Mouse (Mus musculus) kidney, postnatal 0 days (tissue): ENCODE data around the gene Tmem115. TPM values are rescaled to one million over a fixed set of nuclear protein-coding genes. Genes with fewer than 3 reads are reported as not detected.

Experiments used
- ATAC-seq: fragments of 200-750 bp; cut with Nextera tagmentation; replicated peaks from 2 replicates; pipeline ENCODE4 v1.8.0; 2017; ENCODE audit warnings: low read depth, moderate number of reproducible peaks, moderate TSS enrichment, moderate library complexity; ENCODE audit not compliant: low FRiP score
- DNase-seq: peaks from one replicate; pipeline ENCODE4 v3.0.0-alpha.2; 2016; ENCODE audit warnings: low spot score
- H3K27ac ChIP-seq: fragments of 300-500 bp; sonication (generic); 2 replicates; pipeline ENCODE4 v1.5.1; 2014; ENCODE audit warnings: mild to moderate bottlenecking
- H3K27me3 ChIP-seq: fragments of 300-500 bp; sonication (generic); 2 replicates; pipeline ENCODE4 v1.6.1; 2014; ENCODE audit warnings: low read length, mixed read lengths; ENCODE audit not compliant: insufficient read depth
- H3K36me3 ChIP-seq: fragments of 300-500 bp; sonication (generic); 2 replicates; pipeline ENCODE4 v1.6.1; 2014; ENCODE audit warnings: low read length, mixed read lengths; ENCODE audit not compliant: insufficient read depth
- H3K4me1 ChIP-seq: fragments of 300-500 bp; sonication (generic); replicated peaks from 2 replicates; pipeline ENCODE4 v1.6.1; 2014; ENCODE audit warnings: antibody characterized with exemption, low read length, mixed read lengths; ENCODE audit not compliant: insufficient read depth
- H3K4me2 ChIP-seq: fragments of 300-500 bp; sonication (generic); 2 replicates; pipeline ENCODE4 v1.6.1; 2014; ENCODE audit warnings: mild to moderate bottlenecking, low read length, moderate library complexity, mixed read lengths
- H3K4me3 ChIP-seq: fragments of 300-500 bp; sonication (generic); replicated peaks from 2 replicates; pipeline ENCODE4 v1.5.1; 2014; ENCODE audit warnings: low read depth, low read length
- H3K9ac ChIP-seq: fragments of 300-500 bp; sonication (generic); 2 replicates; pipeline ENCODE4 v1.6.1; 2014; ENCODE audit warnings: low read depth, low read length
- H3K9me3 ChIP-seq: fragments of 300-500 bp; sonication (generic); replicated peaks from 2 replicates; pipeline ENCODE4 v1.6.1; 2016; ENCODE audit warnings: low read length, inconsistent platforms, mixed read lengths
- CTCF ChIP-seq: IDR thresholded peaks from 2 replicates; pipeline ENCODE4 v1.5.1; 2016; ENCODE audit warnings: antibody characterized with exemption, low read depth, mild to moderate bottlenecking, moderate library complexity
- WGBS: fragments of 180-500 bp; shearing (Covaris S2); extraction: QIAGEN DNeasy Blood & Tissue Kit; methylation state at CpG from one replicate; pipeline ENCODE4 v1.1.7; 2014; 5-methylcytosine and 5-hydroxymethylcytosine counted together
- polyA plus RNA-seq: library from polyadenylated mRNA; unstranded; fragments of >200 nt; fragmentation: Nextera tagmentation; extraction: Ambion mirVana; gene quantifications from 2 replicates; pipeline ENCODE4 v1.2.1, GENCODE M21; 2015

Tmem115 gene
- polyA plus RNA-seq, 1 experiment from 2014 or later: 54.7 TPM

DNA sequence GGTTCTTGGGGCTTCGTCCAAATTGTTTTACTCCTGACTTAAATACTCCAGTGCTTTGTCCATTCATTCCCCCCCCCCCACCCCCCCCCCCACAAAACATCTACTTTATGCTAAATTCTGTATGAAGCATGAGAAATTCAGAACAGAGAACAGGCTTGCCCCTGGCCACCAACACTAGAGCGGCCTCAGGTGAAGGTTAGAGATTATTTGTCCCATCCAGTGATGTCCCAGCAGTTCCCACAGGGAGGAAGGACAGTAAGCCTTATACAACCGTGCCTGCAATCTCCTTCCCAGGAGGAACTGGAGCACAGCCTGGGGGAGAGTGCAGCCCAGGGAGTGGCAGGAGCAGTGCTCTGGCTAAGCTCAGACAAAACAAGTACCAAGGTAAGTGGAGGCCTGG, 44.8 kb downstream of the Tmem115 start, which contains the start of gene Naa80:
Gene Naa80, plus strand, starts transcription at position 301 of the 400 bp plus-strand sequence.
- Histone ChIP-seq H3K9ac (0 out of 2 replicates have a peak within 1 kb of the TSS, but pooled peaks have one; percentile 8), H3K4me2 (no peak within 1 kb of the TSS)
- WGBS: 81% methylated on average over 3 of the region's 3 CpGs

DNA sequence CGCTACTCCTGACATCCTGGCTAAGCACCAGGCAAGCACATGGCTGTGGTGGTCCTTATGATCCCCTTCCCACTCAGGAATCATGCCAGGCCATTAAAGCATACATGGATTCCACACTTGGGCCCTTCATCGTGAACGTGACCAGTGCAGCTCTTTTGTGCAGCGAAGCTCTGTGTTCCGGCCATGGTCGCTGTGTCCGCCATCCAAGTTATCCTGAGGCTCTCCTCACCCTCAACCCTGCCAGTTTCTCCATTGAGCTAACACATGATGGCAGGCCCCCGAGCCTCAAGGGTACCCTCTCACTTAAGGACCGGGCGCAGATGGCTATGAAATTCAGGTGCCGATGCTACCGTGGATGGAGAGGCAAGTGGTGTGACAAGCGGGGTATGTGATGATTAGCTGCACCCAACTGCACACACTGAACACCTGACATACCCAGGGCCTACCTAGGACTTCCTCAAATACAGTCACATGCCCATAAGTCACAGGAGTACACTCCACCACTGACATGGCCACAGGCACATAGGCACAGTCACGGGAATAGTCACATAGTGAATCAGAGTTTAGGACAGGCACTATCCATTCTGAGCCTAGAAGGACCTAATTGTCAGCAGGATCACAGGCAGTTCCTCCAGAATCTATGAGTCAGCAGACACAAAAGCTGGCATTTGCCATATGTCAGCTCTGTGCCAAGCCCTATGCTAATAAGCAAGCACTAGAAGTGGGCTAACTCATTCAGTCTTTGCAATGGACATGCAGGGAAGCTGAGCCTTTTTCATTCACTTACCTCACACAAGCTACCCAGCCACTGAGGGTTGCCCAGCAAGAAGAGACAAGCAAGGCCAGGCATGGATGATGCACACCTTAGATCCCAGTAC, 45.5 kb downstream of the Tmem115 start:
- Histone ChIP-seq H3K4me2 (no peak overlapping the region), H3K36me3 (peaks cover 12% of the 10 kb centered on the region; the same call in 1 of the 2 replicates), H3K4me1 (peaks cover 20% of the 10 kb centered on the region), H3K9me3 (no peaks in the 10 kb centered on the region), H3K9ac (0 out of 2 replicates have a peak overlapping the region, but pooled peaks have one; percentile 8), H3K27ac (peak overlapping the region; percentile 96), H3K4me3 (no peak overlapping the region), H3K27me3 (no peaks in the 10 kb centered on the region)
- ATAC-seq (no peak), DNase-seq (no peak)
- 94% methylated on average over 14 of the region's 14 CpGs for whole genome bisulfite sequencing
- TF ChIP-seq CTCF: no peak

More for the DNA sequence above, 44.8 kb downstream of the Tmem115 start, which contains the start of gene Naa80:
- Histone ChIP-seq H3K36me3 (peaks cover 12% of the 10 kb centered on the region; the same call in 1 of the 2 replicates), H3K27me3 (no peaks in the 10 kb centered on the region), H3K4me3 (no peak within 1 kb of the TSS), H3K9me3 (no peaks in the 10 kb centered on the region), H3K27ac (peak within 1 kb of the TSS; percentile 96), H3K4me1 (peaks cover 20% of the 10 kb centered on the region)
- ATAC-seq: no peak
- DNase-seq: no peak
- TF ChIP-seq CTCF: no peak

DNA sequence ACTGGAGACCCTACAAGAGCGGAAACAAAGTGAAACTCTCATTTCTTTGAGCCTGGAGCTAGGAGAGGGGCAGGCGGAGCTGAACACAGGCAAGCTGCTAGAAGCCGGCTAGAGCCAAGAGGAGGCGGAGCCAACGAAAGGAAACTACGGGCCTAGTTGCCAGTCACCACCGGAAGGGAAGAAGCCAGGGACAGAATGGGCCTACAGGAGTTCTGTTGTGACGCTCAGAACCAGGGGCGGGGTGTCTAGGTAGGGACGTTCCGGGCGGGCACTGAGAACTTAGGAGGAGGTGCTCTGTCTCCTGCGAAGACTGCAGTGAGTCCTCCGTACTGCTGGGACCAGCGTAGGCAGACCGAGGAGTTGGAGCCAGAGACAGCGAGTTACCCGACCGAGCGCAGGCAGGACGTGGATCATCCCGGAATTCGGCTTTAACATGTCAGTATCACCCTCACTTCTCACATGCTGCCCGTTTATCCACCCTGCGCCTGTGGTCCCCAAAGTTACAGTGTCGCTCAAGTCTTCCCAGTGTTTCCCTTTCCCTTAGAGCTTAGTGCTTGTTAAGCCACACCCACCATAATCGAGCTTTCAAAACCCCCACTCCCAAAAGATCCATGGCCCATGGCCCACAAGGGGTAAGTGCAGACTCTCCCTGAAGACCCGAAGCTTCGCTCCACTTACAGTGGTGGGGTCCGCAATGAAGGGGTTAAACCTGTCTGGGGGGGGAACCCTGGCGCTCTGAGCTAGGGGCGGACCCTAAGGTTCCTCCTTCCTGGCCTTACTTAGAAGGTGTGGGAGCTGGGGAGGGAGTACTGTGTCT, 47.0 kb downstream of the Tmem115 start, which contains the start of gene Hyal3:
Gene Hyal3, plus strand, starts transcription at position 318 of the 817 bp plus-strand sequence.
- ATAC-seq: peak; percentile 61
- H3K4me2 ChIP-seq: peak within 1 kb of the TSS; percentile 90
- peak within 1 kb of the TSS; percentile 86 for H3K9ac ChIP-seq
- H3K9me3 ChIP-seq: no peaks in the 10 kb centered on the region
- H3K4me3 ChIP-seq: peak within 1 kb of the TSS; percentile 63
- peaks cover 20% of the 10 kb centered on the region for H3K4me1 ChIP-seq
- no peak for TF ChIP-seq CTCF
- under 1% methylated on average over 32 of the region's 32 CpGs for WGBS
- H3K27ac ChIP-seq: peak within 1 kb of the TSS; percentile 96
- H3K36me3 ChIP-seq: peaks cover 8% of the 10 kb centered on the region; the same call in 1 of the 2 replicates
- DNase-seq: peak; percentile 97
- H3K27me3 ChIP-seq: no peaks in the 10 kb centered on the region

DNA sequence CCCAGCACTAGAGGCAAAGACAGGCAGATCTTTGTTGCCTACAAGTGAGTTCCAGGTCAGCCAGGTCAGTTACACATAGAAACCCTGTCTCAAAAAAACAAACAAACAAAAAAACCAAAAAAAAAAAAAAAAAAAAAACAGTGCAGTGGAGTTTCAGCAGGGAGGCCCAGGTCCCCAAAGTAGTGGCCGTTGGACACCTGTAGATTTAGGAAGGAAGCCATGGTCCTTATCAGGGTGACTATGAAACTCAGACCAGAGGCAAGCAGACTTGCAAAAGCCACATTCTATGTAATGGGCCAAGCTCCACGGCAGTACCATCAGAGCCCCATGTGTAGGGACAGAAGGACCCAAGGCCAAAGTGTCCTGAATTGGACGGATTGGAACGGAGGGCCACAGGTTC, 47.8 kb downstream of the Tmem115 start:
- WGBS: 77% methylated on average over 4 of the region's 4 CpGs
- peak overlapping the region; percentile 96; the same call in 1 of the 2 replicates for H3K27ac ChIP-seq
- no peaks in the 10 kb centered on the region for H3K9me3 ChIP-seq
- H3K4me2 ChIP-seq: peak overlapping the region; percentile 90
- H3K4me1 ChIP-seq: peaks cover 17% of the 10 kb centered on the region
- no peak for DNase-seq
- no peaks in the 10 kb centered on the region for H3K27me3 ChIP-seq
- peaks cover 8% of the 10 kb centered on the region; the same call in 1 of the 2 replicates for H3K36me3 ChIP-seq
- no peak for ATAC-seq
- no peak for TF ChIP-seq CTCF
- peak overlapping the region; percentile 63 for H3K4me3 ChIP-seq
- H3K9ac ChIP-seq: peak overlapping the region; percentile 86

DNA sequence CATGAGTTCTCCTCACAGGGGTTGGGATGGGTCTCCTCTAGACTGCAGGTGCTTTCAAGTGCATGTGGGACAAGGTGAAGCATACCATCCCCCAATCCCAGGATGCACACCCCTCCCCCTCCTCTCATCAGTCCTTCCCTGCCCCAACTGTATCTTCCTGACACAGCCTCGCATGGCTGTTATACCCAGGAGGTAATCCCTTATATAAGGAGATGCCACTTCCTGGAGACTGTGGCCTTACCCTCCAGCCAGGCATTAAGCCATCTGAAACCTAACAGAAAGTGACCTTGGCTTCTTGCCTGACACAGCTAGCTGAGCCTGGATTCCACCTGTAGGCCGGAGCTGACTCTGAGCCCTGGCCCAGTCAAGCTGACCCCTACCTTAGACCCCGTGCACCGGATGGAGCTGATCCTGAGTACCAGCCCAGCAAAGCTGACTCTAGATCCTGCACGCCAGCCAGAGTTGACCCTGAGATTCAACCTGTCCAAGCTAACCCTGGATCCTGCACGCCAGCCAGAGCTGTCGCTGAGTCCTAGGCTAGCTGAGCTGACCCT, 48.8 kb downstream of the Tmem115 start:
- WGBS: 88% methylated on average over 7 of the region's 7 CpGs
- DNase-seq: no peak
- no peak for ATAC-seq

More for the DNA sequence above, 48.8 kb downstream of the Tmem115 start:
- no peak overlapping the region for H3K4me3 ChIP-seq
- peaks cover 11% of the 10 kb centered on the region; the same call in 1 of the 2 replicates for H3K4me1 ChIP-seq
- H3K4me2 ChIP-seq: no peak overlapping the region
- 0 out of 2 replicates have a peak overlapping the region, but pooled peaks have one; percentile 13 for H3K9ac ChIP-seq
- TF ChIP-seq CTCF: no peak
- peaks cover 8% of the 10 kb centered on the region; the same call in 1 of the 2 replicates for H3K36me3 ChIP-seq
- no peaks in the 10 kb centered on the region for H3K9me3 ChIP-seq
- H3K27me3 ChIP-seq: no peaks in the 10 kb centered on the region
- H3K27ac ChIP-seq: no peak overlapping the region
